Mouse (Mus musculus): ENCODE data around the gene 9930022D16Rik.

The 9930022D16Rik gene

GRCm38 (mm10) chr11:109417472-109418040, 3.8 kb downstream of the 9930022D16Rik start:
- DNase-seq (ENCODE audit: low read depth, low spot score), result no peak

GRCm38 (mm10) chr11:109419461-109419860, 5.7 kb downstream of the 9930022D16Rik start:
- no peak for DNase-seq (ENCODE audit: low read depth, low spot score)

DNA sequence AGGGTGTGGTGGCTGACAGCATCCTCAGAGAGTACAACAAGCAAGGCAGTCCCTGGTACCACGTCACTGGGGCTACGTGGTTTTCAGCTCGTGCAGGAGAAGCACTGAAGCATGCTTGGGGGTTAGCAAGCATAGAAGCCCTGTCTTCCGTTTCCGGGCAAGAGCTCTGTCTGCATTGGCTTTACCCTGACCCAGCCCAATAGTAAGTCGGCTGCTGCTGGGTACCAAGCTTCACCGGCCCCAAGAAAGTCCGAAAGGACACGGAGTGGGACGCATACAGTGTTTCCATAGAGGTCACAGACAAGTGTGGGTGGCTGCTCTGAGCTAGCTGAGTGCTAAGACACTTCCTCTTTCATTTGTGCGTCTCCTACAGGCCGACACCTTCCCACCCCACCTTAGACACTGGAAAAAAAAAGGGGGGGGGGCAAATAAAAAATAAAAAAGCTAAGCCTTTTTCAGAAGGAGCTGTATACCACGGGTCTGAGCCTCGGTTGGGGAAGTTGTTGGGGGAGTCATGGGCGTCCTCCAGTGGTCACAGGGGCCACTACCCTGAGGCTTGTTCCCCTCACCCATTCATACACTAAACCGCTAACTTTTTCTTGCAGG, 6.3 kb downstream of the 9930022D16Rik start:
- no peak for DNase-seq (ENCODE audit: low read depth, low spot score)

GRCm38 (mm10) chr11:109420567-109420962, 6.8 kb downstream of the 9930022D16Rik start:
- no peak for DNase-seq (ENCODE audit: low read depth, low spot score)

DNA sequence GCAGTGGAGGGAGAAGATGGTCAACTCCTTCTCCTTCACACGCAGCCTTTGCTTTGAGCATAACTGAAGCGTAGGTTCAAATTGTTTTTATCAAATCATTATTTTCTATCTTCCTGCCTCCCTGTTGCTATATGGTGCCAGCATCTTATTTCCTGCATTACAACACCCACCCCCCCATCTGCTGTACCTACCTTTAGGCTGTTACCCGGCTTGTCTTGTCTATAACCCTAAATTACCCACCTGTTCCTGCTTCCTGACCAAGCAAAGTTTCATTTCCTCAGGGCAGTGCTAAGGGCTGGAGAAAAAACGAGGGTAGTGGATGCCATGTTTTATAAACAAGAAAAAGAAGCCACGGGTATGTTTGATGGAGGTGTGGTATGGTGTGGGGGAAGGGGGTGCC, 7.5 kb downstream of the 9930022D16Rik start:
- no peak for DNase-seq (ENCODE audit: low read depth, low spot score)

GRCm38 (mm10) chr11:109422263-109422662, 8.5 kb downstream of the 9930022D16Rik start:
- no peak for DNase-seq (ENCODE audit: low read depth, low spot score)

- DNase-seq (ENCODE audit: low read depth, low spot score), result no peak
These were observed 9.6 kb downstream of the 9930022D16Rik start for GRCm38 (mm10) chr11:109423294-109423693.

GRCm38 (mm10) chr11:109425392-109426271, 11.9 kb downstream of the 9930022D16Rik start, which contains the start of gene Amz2:
Gene Amz2, plus strand, starts transcription at chr11:109425946.
- peak; percentile 99 for DNase-seq (ENCODE audit: low read depth, low spot score)

DNA sequence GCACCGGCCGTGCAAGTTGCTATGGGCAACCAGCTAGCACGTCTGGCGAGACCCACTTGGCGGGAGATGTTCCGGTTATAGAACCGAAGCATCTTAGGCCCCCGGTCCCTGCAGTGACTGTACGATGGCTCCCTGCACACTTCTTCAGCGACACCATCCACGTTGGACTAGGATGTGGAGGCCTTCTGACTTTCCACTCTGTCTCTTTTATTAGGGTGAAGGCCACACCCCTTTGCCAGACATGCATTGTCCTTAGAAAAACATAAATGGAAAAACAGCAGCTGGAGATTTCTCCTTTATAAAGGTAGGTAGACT, 12.5 kb downstream of the 9930022D16Rik start:
- DNase-seq (ENCODE audit: low read depth, low spot score), result no peak

DNA sequence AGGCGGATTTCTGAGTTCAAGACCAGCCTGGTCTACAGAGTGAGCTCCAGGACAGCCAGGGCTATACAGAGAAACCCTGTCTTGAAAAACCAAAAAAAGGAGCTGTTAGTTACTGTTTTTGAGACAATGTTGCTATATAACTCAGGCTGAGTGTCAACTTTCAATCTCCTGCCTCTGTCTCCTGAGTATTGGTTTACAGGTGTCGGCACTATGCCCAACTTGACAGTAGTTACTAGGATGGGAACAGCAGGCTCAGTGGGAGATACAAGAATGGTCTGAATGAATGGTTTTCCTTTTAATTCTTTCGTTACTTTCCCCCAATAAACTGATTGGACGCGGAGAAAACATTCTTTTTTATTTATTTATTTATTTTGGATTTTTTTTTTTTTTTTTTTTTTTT, 13.6 kb downstream of the 9930022D16Rik start:
- DNase-seq (ENCODE audit: low read depth, low spot score), result no peak

DNA sequence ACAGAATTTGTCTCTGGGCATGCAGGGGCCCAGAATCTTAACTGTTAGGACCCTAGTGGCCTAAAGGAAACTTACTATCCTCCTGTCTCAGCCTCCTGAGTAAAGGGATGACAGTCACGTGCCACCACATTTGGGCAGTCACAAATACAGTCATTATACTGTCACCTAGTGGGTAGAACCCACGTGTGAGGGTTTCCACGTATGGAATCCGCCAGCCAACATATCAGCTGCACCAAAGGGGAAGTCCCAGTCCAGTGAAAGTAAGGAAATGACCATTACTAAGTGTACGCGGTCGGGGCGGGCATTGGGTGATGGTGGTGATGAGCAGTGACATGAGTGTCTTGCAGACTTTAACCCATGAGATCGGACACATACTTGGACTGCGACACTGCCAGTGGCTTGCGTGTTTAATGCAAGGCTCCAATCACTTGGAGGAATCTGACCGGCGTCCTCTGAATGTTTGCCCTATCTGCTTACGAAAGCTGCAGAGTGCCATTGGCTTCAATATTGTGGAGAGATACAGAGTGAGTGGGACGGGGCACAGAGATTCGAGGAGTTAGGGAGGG, 20.6 kb downstream of the 9930022D16Rik start:
- no peak for DNase-seq (ENCODE audit: low read depth, low spot score)

GRCm38 (mm10) chr11:109436889-109437288, 23.2 kb downstream of the 9930022D16Rik start:
- DNase-seq (ENCODE audit: low read depth, low spot score), result no peak

DNA sequence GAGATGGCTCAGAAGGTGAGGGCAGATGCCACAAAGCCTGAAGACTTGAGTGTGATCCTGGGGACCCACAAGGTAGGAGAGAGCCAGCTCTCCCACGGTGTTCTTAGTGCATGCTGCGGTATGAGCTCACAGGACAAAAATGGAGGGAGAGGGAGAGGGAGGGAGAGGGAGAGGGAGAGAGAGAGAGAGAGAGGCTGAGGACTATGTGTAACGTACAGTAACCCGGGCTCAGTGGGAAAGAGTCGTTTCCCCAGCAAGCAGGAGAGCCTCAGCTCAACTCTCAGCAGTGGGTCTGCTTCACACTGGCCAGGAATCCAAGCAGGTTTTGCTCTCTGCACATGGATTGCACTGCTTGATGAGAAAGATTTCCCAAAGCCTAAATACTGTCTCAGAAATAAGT, 25.5 kb downstream of the 9930022D16Rik start:
- DNase-seq (ENCODE audit: low read depth, low spot score), result no peak

DNA sequence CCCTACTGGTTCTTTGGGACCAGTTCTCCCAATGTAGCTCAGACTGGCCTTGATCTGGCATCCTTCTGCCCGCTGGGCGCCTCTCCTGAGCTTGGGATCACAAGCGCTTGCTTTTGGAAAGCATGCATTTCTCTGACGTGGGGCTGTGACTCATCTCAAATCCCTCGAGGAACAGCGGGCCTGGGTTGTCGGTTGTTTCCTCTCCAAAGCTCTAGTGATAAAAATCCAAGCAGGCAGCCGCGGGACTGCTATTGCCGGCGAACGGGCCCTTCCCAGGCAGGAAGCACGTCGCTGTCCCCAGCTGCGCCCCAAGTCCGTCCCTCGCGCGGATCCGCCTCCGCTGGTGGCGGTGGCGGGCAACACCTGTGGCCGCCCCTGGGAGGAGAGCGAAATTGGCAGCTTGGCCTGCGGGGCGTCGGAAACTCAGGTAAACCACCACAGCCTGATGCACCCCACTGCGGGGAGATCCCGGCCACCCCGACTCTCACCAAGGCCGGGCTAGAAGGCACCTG, 26.2 kb downstream of the 9930022D16Rik start:
- no peak for DNase-seq (ENCODE audit: low read depth, low spot score)

- DNase-seq (ENCODE audit: low read depth, low spot score), result no peak
These were observed 26.9 kb downstream of the 9930022D16Rik start for GRCm38 (mm10) chr11:109440641-109441040.

- no peak for DNase-seq (ENCODE audit: low read depth, low spot score)
These were observed 27.4 kb downstream of the 9930022D16Rik start for GRCm38 (mm10) chr11:109441119-109441518.

DNA sequence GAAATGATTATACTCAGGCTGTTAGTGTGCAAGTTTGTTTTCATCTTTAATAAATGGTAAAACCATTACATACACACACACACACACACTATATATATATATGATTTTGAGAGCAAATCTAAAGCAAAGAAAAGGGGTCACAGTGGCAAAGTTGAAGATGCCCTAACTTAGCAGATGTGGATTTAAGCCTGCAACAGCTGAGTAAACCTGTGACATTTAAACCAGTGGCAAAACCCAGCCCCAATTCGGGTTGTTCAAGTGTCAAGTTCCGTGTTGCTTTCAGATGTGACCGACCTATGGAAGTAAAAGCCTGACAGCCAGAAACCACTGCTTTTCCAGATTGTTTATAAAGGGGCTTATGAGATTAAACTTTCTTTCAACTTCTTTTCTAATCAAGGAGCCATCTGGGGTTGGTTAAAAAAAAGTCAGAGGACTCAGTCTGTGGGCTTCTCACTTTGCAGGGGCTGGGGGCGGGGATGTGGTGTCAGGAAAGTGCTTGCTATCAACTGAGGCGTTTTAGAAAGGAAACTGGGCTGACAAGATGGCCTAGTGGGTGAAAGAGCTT, 28.5 kb downstream of the 9930022D16Rik start:
- no peak for DNase-seq (ENCODE audit: low read depth, low spot score)

DNA sequence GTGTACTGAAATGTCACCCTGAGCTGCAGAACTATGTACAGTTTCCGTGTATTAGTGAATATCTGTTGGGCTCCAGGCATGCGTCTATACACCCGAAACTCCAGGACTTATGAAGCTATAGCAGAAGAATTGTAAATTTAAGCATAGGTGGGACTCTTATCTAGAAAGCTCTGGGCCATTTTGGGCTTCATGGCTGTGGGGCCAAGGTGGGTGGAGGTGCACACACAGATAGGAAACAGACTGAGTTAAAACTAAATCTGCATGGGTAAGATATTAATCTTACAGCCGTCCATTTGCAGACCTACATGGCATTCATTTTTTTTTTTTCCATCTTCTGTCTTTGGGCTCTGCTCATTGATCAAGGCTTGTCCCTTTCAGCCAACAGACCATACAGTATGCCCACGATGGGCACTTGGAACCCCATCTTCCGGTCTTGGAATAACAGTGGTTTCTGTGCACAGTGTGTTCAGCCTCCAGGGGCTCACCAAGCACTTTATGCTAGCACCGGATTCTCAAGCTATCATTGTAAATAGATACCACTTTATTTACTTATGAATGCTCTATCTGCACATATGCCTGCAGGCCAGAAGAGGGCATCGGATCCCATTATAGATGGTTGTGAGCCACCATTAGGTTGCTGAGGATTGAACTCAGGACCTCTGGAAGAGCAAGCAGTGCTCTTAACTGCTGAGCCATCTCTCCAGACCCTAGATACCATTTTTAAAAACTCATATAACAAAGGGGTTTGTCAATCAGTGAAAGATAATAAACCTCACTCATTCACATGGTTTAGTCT, 29.9 kb downstream of the 9930022D16Rik start:
- DNase-seq (ENCODE audit: low read depth, low spot score), result no peak

- DNase-seq (ENCODE audit: low read depth, low spot score), result no peak
These were observed 30.9 kb downstream of the 9930022D16Rik start for GRCm38 (mm10) chr11:109444600-109444999.

- peak; percentile 58 for DNase-seq (ENCODE audit: low read depth, low spot score)
These were observed 31.8 kb downstream of the 9930022D16Rik start for GRCm38 (mm10) chr11:109445438-109446035.

GRCm38 (mm10) chr11:109451169-109451568, 37.5 kb downstream of the 9930022D16Rik start:
- DNase-seq (ENCODE audit: low read depth, low spot score), result no peak
